Mouse (Mus musculus): ENCODE data around the gene Ptpn13. TPM values are rescaled to one million over a fixed set of nuclear protein-coding genes. Genes with fewer than 3 reads are reported as not detected.

Gene Ptpn13
- polyA plus RNA-seq, 1 experiment from 2014 or later, result 6.9 TPM

GRCm38 (mm10) chr5:103491788-103492187 lies 66.8 kb downstream of the Ptpn13 start:
- Histone ChIP-seq H3K9me3 (no peaks in the 10 kb centered on the region), H3K4me3 (no peak overlapping the region), H3K36me3 (peaks cover 14% of the 10 kb centered on the region), H3K9ac (no peak overlapping the region), H3K4me1 (peaks cover 7% of the 10 kb centered on the region; the same call in 1 of the 2 replicates), H3K4me2 (no peak overlapping the region), H3K27ac (replicated peaks) (no peak overlapping the region), H3K27me3 (replicated peaks) (no peaks in the 10 kb centered on the region)
- 56% methylated on average over 5 of the region's 5 CpGs for WGBS
- no peak for ATAC-seq (ENCODE audit: extremely low read depth, insufficient number of reproducible peaks, low FRiP score, low TSS enrichment)

DNA sequence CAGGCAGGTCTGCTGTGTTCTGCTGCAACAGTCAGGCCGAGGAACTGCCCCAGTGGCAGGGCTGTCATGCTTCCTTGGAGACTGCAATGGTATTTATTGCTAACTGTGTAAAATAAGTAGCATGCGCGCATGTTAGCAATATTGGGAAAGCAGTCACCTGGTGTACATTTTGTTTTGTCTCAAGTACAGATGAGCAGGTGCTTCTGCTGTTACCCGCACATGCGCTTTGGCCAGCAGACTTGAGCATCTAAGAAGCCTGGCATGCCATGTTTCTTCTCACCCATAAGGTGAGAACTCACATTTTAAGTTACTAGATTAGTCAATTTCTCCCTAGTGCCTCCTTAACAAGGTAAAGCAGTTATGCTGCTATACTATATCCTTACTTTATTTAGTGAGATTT lies 72.1 kb downstream of the Ptpn13 start:
- H3K9me3 ChIP-seq, result no peaks in the 10 kb centered on the region
- H3K4me1 ChIP-seq, result no peaks in the 10 kb centered on the region
- H3K4me3 ChIP-seq, result no peak overlapping the region
- H3K27me3 ChIP-seq (replicated peaks), result no peaks in the 10 kb centered on the region
- 89% methylated on average over 5 of the region's 5 CpGs for WGBS
- H3K4me2 ChIP-seq, result no peak overlapping the region
- peaks cover 17% of the 10 kb centered on the region for H3K36me3 ChIP-seq
- no peak for ATAC-seq (ENCODE audit: extremely low read depth, insufficient number of reproducible peaks, low FRiP score, low TSS enrichment)
- H3K9ac ChIP-seq, result no peak overlapping the region
- H3K27ac ChIP-seq (replicated peaks), result no peak overlapping the region

DNA sequence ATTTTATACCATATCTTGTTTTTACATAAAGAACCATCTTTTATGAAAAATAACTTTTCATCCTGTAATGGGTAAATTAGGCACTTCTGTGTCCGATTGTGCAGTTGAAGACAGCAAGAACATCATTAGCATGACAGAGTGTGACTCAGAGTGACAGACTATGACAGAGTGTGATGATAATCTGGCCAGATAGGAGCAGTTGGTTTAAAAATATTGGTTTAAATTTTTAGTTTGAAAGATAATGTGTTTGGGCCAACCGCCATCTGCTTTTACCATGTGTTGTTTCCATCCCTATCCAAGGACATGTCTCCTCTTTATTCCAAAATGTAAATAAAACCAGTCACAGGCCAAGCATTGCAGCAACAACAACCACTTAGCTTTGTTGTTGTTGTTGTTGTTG lies 72.5 kb downstream of the Ptpn13 start:
- H3K27me3 ChIP-seq (replicated peaks), result no peaks in the 10 kb centered on the region
- no peaks in the 10 kb centered on the region for H3K4me1 ChIP-seq
- no peak overlapping the region for H3K27ac ChIP-seq (replicated peaks)
- no peak overlapping the region for H3K9ac ChIP-seq
- H3K4me2 ChIP-seq, result no peak overlapping the region
- no peaks in the 10 kb centered on the region for H3K9me3 ChIP-seq
- 81% methylated on average over 2 of the region's 2 CpGs for WGBS
- no peak for ATAC-seq (ENCODE audit: extremely low read depth, insufficient number of reproducible peaks, low FRiP score, low TSS enrichment)
- no peak overlapping the region for H3K4me3 ChIP-seq
- peaks cover 14% of the 10 kb centered on the region for H3K36me3 ChIP-seq

DNA sequence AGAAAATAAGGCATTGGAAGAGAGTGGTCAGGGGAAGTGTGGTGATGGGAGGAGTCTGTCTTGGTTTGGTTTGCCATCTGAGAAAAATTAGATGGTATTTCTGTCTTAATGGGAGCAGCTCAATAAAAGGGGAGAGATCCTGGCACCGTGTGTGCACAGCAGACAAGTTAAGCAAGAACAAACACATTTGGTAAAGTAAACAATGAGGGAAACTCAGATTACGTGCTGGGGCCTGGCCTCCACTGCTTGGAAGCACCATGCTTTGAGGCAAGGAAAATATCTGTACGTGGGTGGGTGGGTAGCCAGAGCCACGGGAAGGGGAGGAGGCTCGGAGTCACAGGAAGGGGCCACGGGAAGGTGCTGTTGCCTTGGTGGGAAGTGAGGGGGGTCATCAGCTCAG lies 74.3 kb downstream of the Ptpn13 start:
- 41% methylated on average over 6 of the region's 6 CpGs for WGBS
- Histone ChIP-seq H3K36me3 (peaks cover 12% of the 10 kb centered on the region), H3K4me2 (no peak overlapping the region), H3K27ac (replicated peaks) (no peak overlapping the region), H3K9me3 (no peaks in the 10 kb centered on the region), H3K27me3 (replicated peaks) (no peaks in the 10 kb centered on the region), H3K4me3 (no peak overlapping the region), H3K9ac (no peak overlapping the region), H3K4me1 (no peaks in the 10 kb centered on the region)
- ATAC-seq (ENCODE audit: extremely low read depth, insufficient number of reproducible peaks, low FRiP score, low TSS enrichment), result no peak

DNA sequence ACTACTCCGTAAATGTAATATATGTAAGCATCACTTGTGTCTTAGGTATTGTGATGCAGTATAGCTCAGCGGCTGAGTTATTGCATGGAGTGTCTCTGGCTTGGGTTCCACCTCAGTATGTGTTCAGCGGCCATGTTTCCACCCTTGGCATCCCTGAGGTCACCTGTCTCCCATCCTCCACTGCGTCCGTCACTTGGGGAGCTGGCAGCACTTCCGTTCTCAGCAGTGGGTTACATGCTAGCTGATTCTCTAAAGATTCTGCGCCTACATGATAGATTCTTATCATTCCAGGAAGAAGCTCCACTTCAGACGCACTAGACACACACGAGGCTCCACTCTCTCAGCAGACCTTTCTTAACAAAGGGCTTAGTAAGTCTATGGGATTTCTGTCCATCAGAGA lies 76.1 kb downstream of the Ptpn13 start:
- Histone ChIP-seq H3K9me3 (no peaks in the 10 kb centered on the region), H3K4me2 (no peak overlapping the region), H3K27me3 (replicated peaks) (no peaks in the 10 kb centered on the region), H3K27ac (replicated peaks) (no peak overlapping the region), H3K4me3 (no peak overlapping the region), H3K36me3 (peaks cover 12% of the 10 kb centered on the region), H3K4me1 (no peaks in the 10 kb centered on the region), H3K9ac (no peak overlapping the region)
- 82% methylated on average over 9 of the region's 9 CpGs for WGBS
- ATAC-seq (ENCODE audit: extremely low read depth, insufficient number of reproducible peaks, low FRiP score, low TSS enrichment), result no peak

DNA sequence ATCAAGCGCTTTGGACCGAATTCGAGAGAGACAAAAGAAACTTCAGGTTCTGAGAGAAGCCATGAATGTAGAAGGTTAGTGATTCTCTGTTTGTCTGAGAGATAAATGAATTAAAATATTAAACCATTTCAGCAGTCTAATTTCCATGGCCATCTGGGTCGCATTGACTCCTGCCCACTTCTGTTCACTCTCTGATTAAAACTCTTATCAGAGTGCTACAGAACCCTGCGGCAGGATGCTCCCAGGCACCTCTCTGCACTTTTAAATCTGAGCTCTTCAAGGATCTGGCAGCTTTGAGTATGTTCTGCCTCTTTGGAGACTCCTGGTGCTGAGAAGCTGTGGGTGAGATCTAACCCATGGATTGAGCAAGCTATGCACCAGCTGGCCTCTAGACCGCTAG lies 76.8 kb downstream of the Ptpn13 start:
- no peak for ATAC-seq (ENCODE audit: extremely low read depth, insufficient number of reproducible peaks, low FRiP score, low TSS enrichment)
- 79% methylated on average over 6 of the region's 6 CpGs for WGBS

GRCm38 (mm10) chr5:103513162-103513561 lies 88.2 kb downstream of the Ptpn13 start:
- H3K27me3 ChIP-seq (replicated peaks), result no peaks in the 10 kb centered on the region
- H3K4me2 ChIP-seq, result no peak overlapping the region
- H3K4me1 ChIP-seq, result no peaks in the 10 kb centered on the region
- H3K27ac ChIP-seq (replicated peaks), result no peak overlapping the region
- no peaks in the 10 kb centered on the region for H3K9me3 ChIP-seq
- H3K9ac ChIP-seq, result no peak overlapping the region
- no peak overlapping the region for H3K4me3 ChIP-seq
- peaks cover 14% of the 10 kb centered on the region for H3K36me3 ChIP-seq
- no peak for ATAC-seq (ENCODE audit: extremely low read depth, insufficient number of reproducible peaks, low FRiP score, low TSS enrichment)
- 67% methylated on average over 9 of the region's 9 CpGs for WGBS

More for the DNA sequence above, 76.8 kb downstream of the Ptpn13 start:
- H3K36me3 ChIP-seq, result peaks cover 12% of the 10 kb centered on the region
- no peaks in the 10 kb centered on the region for H3K4me1 ChIP-seq
- H3K4me2 ChIP-seq, result no peak overlapping the region
- H3K27ac ChIP-seq (replicated peaks), result no peak overlapping the region
- no peaks in the 10 kb centered on the region for H3K9me3 ChIP-seq
- no peak overlapping the region for H3K4me3 ChIP-seq
- no peak overlapping the region for H3K9ac ChIP-seq
- H3K27me3 ChIP-seq (replicated peaks), result no peaks in the 10 kb centered on the region

DNA sequence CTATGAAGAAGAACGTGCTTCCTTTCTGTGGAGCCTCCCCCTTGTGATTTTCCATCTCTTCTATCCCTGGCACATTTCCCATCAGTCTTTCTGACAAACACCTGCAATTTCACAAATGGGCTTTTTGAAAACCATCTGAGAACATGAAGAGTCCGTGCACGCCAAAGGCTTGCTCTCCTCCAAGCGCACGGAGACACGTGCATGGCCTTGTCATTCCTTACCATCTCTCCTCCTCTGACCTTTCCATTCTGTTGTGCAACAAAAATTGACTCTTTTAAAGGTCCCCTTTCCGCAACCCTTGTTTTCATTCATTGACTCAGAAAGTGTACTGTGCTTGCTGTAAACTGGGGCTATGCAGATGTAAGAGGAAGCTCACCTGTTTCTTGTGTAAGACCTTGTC lies 89.4 kb downstream of the Ptpn13 start:
- no peak overlapping the region for H3K27ac ChIP-seq (replicated peaks)
- no peak overlapping the region for H3K9ac ChIP-seq
- H3K4me2 ChIP-seq, result no peak overlapping the region
- peaks cover 9% of the 10 kb centered on the region for H3K4me1 ChIP-seq
- 88% methylated on average over 7 of the region's 7 CpGs for WGBS
- no peaks in the 10 kb centered on the region for H3K27me3 ChIP-seq (replicated peaks)
- ATAC-seq (ENCODE audit: extremely low read depth, insufficient number of reproducible peaks, low FRiP score, low TSS enrichment), result no peak
- H3K4me3 ChIP-seq, result no peak overlapping the region
- no peaks in the 10 kb centered on the region for H3K9me3 ChIP-seq
- peaks cover 14% of the 10 kb centered on the region for H3K36me3 ChIP-seq

DNA sequence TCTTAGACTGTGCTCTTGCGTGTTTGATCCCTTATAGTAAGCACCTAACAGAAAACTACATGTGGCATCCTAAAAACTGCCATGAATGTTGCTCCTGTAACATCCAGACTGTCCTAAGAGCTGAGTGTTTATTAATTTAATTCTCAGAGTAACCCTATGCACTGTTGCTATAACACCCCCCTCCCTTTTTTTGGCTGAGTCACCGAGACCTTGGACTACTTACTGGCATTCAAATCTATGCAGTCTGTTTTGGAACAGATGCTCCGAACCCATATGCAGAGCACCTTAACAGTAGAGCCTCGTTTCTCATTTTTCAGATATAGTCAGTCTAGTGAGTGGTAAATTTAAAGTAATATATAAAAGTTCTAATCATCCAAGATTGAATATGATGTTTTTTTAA lies 90.9 kb downstream of the Ptpn13 start:
- WGBS, result 84% methylated on average over 4 of the region's 4 CpGs

DNA sequence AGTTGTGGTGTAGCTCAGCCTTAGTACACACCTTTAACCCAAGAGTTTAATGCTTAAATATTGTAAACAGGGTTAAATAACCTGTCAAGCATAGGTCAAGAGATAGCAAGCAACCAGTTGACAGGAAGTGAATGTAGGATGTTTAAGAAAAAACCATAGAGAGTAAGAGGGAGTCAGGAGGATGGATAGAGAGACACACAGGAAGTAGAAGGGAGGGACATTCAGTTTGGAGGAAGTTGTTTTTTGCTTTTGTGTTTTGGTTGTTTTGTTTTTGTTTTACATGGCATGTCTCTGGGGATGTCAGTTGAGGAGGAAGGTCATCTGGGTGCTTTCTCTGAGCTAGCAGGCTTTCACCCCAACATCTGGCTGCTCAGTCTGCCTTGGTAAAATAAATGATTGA lies 91.6 kb downstream of the Ptpn13 start:
- Histone ChIP-seq H3K4me1 (peaks cover 12% of the 10 kb centered on the region), H3K4me3 (no peak overlapping the region), H3K9ac (no peak overlapping the region), H3K27ac (replicated peaks) (no peak overlapping the region), H3K27me3 (replicated peaks) (no peaks in the 10 kb centered on the region), H3K36me3 (peaks cover 17% of the 10 kb centered on the region), H3K4me2 (no peak overlapping the region), H3K9me3 (no peaks in the 10 kb centered on the region)
- no peak for ATAC-seq (ENCODE audit: extremely low read depth, insufficient number of reproducible peaks, low FRiP score, low TSS enrichment)

More for the DNA sequence above, 90.9 kb downstream of the Ptpn13 start:
- no peaks in the 10 kb centered on the region for H3K27me3 ChIP-seq (replicated peaks)
- no peak overlapping the region for H3K4me2 ChIP-seq
- H3K27ac ChIP-seq (replicated peaks), result no peak overlapping the region
- H3K4me3 ChIP-seq, result no peak overlapping the region
- peaks cover 12% of the 10 kb centered on the region for H3K4me1 ChIP-seq
- H3K36me3 ChIP-seq, result peaks cover 17% of the 10 kb centered on the region
- no peak overlapping the region for H3K9ac ChIP-seq
- ATAC-seq (ENCODE audit: extremely low read depth, insufficient number of reproducible peaks, low FRiP score, low TSS enrichment), result no peak
- H3K9me3 ChIP-seq, result no peaks in the 10 kb centered on the region

DNA sequence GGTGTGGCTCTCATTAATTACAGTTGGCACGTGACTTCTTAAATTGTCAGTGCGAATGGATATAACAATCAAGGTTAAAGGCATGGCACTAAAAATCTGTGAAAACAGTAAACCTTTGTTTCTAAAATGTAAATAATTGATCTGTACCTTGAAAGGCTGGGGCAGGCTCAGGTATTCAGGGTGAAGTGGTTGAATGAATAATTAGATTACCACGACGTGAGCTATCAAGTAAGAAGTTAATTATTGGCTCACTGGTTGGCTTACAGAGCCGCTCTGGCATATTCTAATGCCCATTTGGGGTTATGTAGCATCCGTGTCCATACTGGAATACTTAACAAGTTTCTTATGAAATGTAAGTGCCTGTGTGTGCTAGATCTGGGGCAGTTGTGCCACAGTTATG lies 92.6 kb downstream of the Ptpn13 start:
- no peak for ATAC-seq (ENCODE audit: extremely low read depth, insufficient number of reproducible peaks, low FRiP score, low TSS enrichment)
- Histone ChIP-seq H3K27me3 (replicated peaks) (no peaks in the 10 kb centered on the region), H3K9me3 (no peaks in the 10 kb centered on the region), H3K4me3 (no peak overlapping the region), H3K4me2 (no peak overlapping the region), H3K9ac (no peak overlapping the region), H3K36me3 (peaks cover 17% of the 10 kb centered on the region), H3K27ac (replicated peaks) (no peak overlapping the region), H3K4me1 (peaks cover 12% of the 10 kb centered on the region)
- 84% methylated on average over 6 of the region's 6 CpGs for WGBS

- Histone ChIP-seq H3K4me3 (no peak overlapping the region), H3K27ac (replicated peaks) (no peak overlapping the region), H3K9ac (no peak overlapping the region), H3K4me2 (0 out of 2 replicates have a peak overlapping the region, but pooled peaks have one; percentile 1), H3K27me3 (replicated peaks) (no peaks in the 10 kb centered on the region), H3K36me3 (peaks cover 23% of the 10 kb centered on the region), H3K9me3 (no peaks in the 10 kb centered on the region), H3K4me1 (peaks cover 12% of the 10 kb centered on the region)
- WGBS, result 50% methylated on average over 14 of the region's 14 CpGs
- ATAC-seq (ENCODE audit: extremely low read depth, insufficient number of reproducible peaks, low FRiP score, low TSS enrichment), result no peak
Measured at GRCm38 (mm10) chr5:103518797-103519468, 93.9 kb downstream of the Ptpn13 start.
